In genomic region chr10:25601471-25601870, GRCm38 (mm10) we compare ENCODE assay signal across 9 mouse cellular contexts.
"Had no signal": no experiment of that assay in that cellular context is flagged by ENCODE, and none has a peak within 500 bp of the region (broad histone marks: within the 10 kb centered on the region; RNA-seq: fewer than 3 reads in every experiment).

No protein-coding gene starts in this region.

- DNase-seq: retina, postnatal 1 day; right cerebral cortex, postnatal 25 days; spleen, adult 18-20 months; thymus, adult 18-20 months; thymus, adult 2 months; thymus, postnatal 14 days; thymus, postnatal 25 days; thymus, postnatal 36 days; thymus, postnatal 4 days had no signal
